Mouse (Mus musculus): ENCODE measurements around the gene Brca2.
"Not testable (repeated sequence)": the region's sequence is repeated elsewhere in the genome, so short reads cannot be mapped to it uniquely, and the experiment has no call there.

Brca2 gene

GRCm38 (mm10) chr5:150521937-150522866 lies at the start of gene Brca2:
Brca2 (plus strand) TSS chr5:150522630.
- no peak for DNase-seq (ENCODE audit: extremely low read depth, low read depth, low spot score)

- no peak for DNase-seq (ENCODE audit: extremely low read depth, low read depth, low spot score)
These were observed 45.1 kb upstream of the Brca2 start for GRCm38 (mm10) chr5:150477364-150477763.

- DNase-seq (ENCODE audit: extremely low read depth, low read depth, low spot score): no peak
These were observed 43.8 kb upstream of the Brca2 start for GRCm38 (mm10) chr5:150478612-150479011.

GRCm38 (mm10) chr5:150485198-150485597 lies 37.2 kb upstream of the Brca2 start:
- DNase-seq (ENCODE audit: extremely low read depth, low read depth, low spot score): no peak

- no peak for DNase-seq (ENCODE audit: extremely low read depth, low read depth, low spot score)
These were observed 32.1 kb upstream of the Brca2 start for GRCm38 (mm10) chr5:150490285-150490684.

- DNase-seq (ENCODE audit: extremely low read depth, low read depth, low spot score): no peak
These were observed 31.6 kb upstream of the Brca2 start for GRCm38 (mm10) chr5:150490821-150491220.

GRCm38 (mm10) chr5:150491573-150492173 lies 30.8 kb upstream of the Brca2 start:
- DNase-seq (ENCODE audit: extremely low read depth, low read depth, low spot score): not testable (repeated sequence)

- no peak for DNase-seq (ENCODE audit: extremely low read depth, low read depth, low spot score)
These were observed 26.6 kb upstream of the Brca2 start for GRCm38 (mm10) chr5:150495792-150496191.

- DNase-seq (ENCODE audit: extremely low read depth, low read depth, low spot score): no peak
These were observed 11.8 kb upstream of the Brca2 start for GRCm38 (mm10) chr5:150510451-150511225.

GRCm38 (mm10) chr5:150513264-150513663 lies 9.2 kb upstream of the Brca2 start:
- no peak for DNase-seq (ENCODE audit: extremely low read depth, low read depth, low spot score)

- no peak for DNase-seq (ENCODE audit: extremely low read depth, low read depth, low spot score)
These were observed 8.4 kb upstream of the Brca2 start for GRCm38 (mm10) chr5:150514027-150514426.

- no peak for DNase-seq (ENCODE audit: extremely low read depth, low read depth, low spot score)
These were observed 4.4 kb upstream of the Brca2 start, which contains the start of gene Zar1l for GRCm38 (mm10) chr5:150518064-150518463. Zar1l (minus strand) TSS chr5:150518164.

- no peak for DNase-seq (ENCODE audit: extremely low read depth, low read depth, low spot score)
These were observed 2.9 kb upstream of the Brca2 start for GRCm38 (mm10) chr5:150519551-150519950.

- DNase-seq (ENCODE audit: extremely low read depth, low read depth, low spot score): no peak
These were observed 421 bp downstream of the Brca2 start for GRCm38 (mm10) chr5:150522867-150523234.

- no peak for DNase-seq (ENCODE audit: extremely low read depth, low read depth, low spot score)
These were observed 2.8 kb downstream of the Brca2 start for GRCm38 (mm10) chr5:150525239-150525638.

GRCm38 (mm10) chr5:150541302-150541701 lies 18.9 kb downstream of the Brca2 start:
- no peak for DNase-seq (ENCODE audit: extremely low read depth, low read depth, low spot score)

GRCm38 (mm10) chr5:150543184-150543583 lies 20.8 kb downstream of the Brca2 start:
- DNase-seq (ENCODE audit: extremely low read depth, low read depth, low spot score): no peak

- no peak for DNase-seq (ENCODE audit: extremely low read depth, low read depth, low spot score)
These were observed 29.2 kb downstream of the Brca2 start for GRCm38 (mm10) chr5:150551637-150552036.

- no peak for DNase-seq (ENCODE audit: extremely low read depth, low read depth, low spot score)
These were observed 37.2 kb downstream of the Brca2 start for GRCm38 (mm10) chr5:150559519-150560103.

- DNase-seq (ENCODE audit: extremely low read depth, low read depth, low spot score): no peak
These were observed 38.4 kb downstream of the Brca2 start for GRCm38 (mm10) chr5:150560851-150561250.

- no peak for DNase-seq (ENCODE audit: extremely low read depth, low read depth, low spot score)
These were observed 38.9 kb downstream of the Brca2 start for GRCm38 (mm10) chr5:150561376-150561775.
